In genomic region chr7:79721386-79721977, GRCm38 (mm10) we compare ENCODE assay signal across 8 mouse cellular contexts. TPM values are rescaled to one million over a fixed set of nuclear protein-coding genes. Genes with fewer than 3 reads are reported as not detected.
DNase-seq lines count a peak whose midpoint lies in the region; ATAC-seq lines count a peak whose summit lies in the region.

No protein-coding gene starts in this region.

- H3K4me3 ChIP-seq in forebrain, embryonic 13.5 days = peak overlapping the region; percentile 62

- no peak overlapping the region for H3K27ac ChIP-seq in forebrain, embryonic 13.5 days

- ATAC-seq in forebrain, embryonic 13.5 days = peak; percentile 83
- ATAC-seq in megakaryocyte, adult 5-6 weeks (ENCODE audit: poor library complexity, severe bottlenecking) = peak; percentile 33; the same call in 1 of the 2 replicates

- 0% methylated on average over 48 of the region's 48 CpGs for WGBS in forebrain, embryonic 13.5 days

- H3K9ac ChIP-seq in forebrain, embryonic 13.5 days = peak overlapping the region; percentile 78

- peaks cover 4% of the 10 kb centered on the region; the same call in 1 of the 2 replicates for H3K4me1 ChIP-seq in forebrain, embryonic 13.5 days

- no peaks in the 10 kb centered on the region for H3K36me3 ChIP-seq in forebrain, embryonic 13.5 days (ENCODE audit: poor library complexity, severe bottlenecking)

- intact Hi-C loops in left cerebral cortex, postnatal 36 days (cut with DNase I) = no loop called here

- DNase-seq in urinary bladder, adult 18-20 months (ENCODE audit: low spot score in 2 of 2) = peak; percentile 11 to 24
- DNase-seq in urinary bladder, postnatal 10 days (ENCODE audit: low spot score) = no peak
- DNase-seq in heart, postnatal 4 days = peak; percentile 77
- peak; percentile 32 to 44 for DNase-seq in left cerebral cortex, postnatal 36 days (ENCODE audit: low spot score in 2 of 2)
- DNase-seq in right cerebral cortex, postnatal 10 days (ENCODE audit: low spot score in 2 of 2) = peak; percentile 59 to 67
- DNase-seq in cerebellum, adult 11 months = no peak

- 0 out of 2 replicates have a peak, but pooled peaks cover 3% of the 10 kb centered on the region for H3K9me3 ChIP-seq in forebrain, embryonic 13.5 days (replicated peaks)

- H3K27me3 ChIP-seq in forebrain, embryonic 13.5 days = peaks cover 49% of the 10 kb centered on the region

- peak overlapping the region; percentile 85 for H3K4me2 ChIP-seq in forebrain, embryonic 13.5 days

RNA-seq across cellular contexts. Expression of gene Kif7, which starts 6.0 kb away (rescaled TPM):
- polyA plus RNA-seq in forebrain, embryonic 13.5 days (2015; fragmentation: Nextera tagmentation; extraction: Ambion mirVana) = 3.0 and 3.5 TPM in 2 replicates
- total RNA-seq in heart, postnatal 4 days (2021) = 1 to 10 TPM; 4.9 to 5.4 TPM
- 1 to 10 TPM; 1.4 to 1.7 TPM for total RNA-seq in left cerebral cortex, postnatal 36 days (2021)
- total RNA-seq in megakaryocyte, adult 5-6 weeks (2015) = 0.11 and 0.13 TPM in 2 replicates
- 0.51 TPM in 1 of 2 replicates, not detected in the other for total RNA-seq in megakaryocyte, adult 5-6 weeks (2017)

RNA-seq across cellular contexts. Expression of gene Plin1, which starts 11.2 kb away (rescaled TPM):
- polyA plus RNA-seq in forebrain, embryonic 13.5 days (2015; fragmentation: Nextera tagmentation; extraction: Ambion mirVana) = 0.21 TPM in 1 of 2 replicates, not detected in the other
- 1 to 10 TPM; 5.1 to 9.6 TPM for total RNA-seq in heart, postnatal 4 days (2021)
- not detected for total RNA-seq in left cerebral cortex, postnatal 36 days (2021)
- not detected in 2 replicates for total RNA-seq in megakaryocyte, adult 5-6 weeks (2015)
- not detected in 2 replicates for total RNA-seq in megakaryocyte, adult 5-6 weeks (2017)

RNA-seq across cellular contexts. Expression of gene Pex11a, which starts 21.4 kb away (rescaled TPM):
- 12.7 and 14.2 TPM in 2 replicates for polyA plus RNA-seq in forebrain, embryonic 13.5 days (2015; fragmentation: Nextera tagmentation; extraction: Ambion mirVana)
- 1 to 10 TPM; 7.2 to 8.5 TPM for total RNA-seq in heart, postnatal 4 days (2021)
- total RNA-seq in left cerebral cortex, postnatal 36 days (2021) = 1 to 10 TPM; 8.4 to 9.7 TPM
- 0.98 and 1.3 TPM in 2 replicates for total RNA-seq in megakaryocyte, adult 5-6 weeks (2015)
- total RNA-seq in megakaryocyte, adult 5-6 weeks (2017) = 1.5 and 5.4 TPM in 2 replicates

RNA-seq across cellular contexts. Expression of gene Wdr93, which starts 21.5 kb away (rescaled TPM):
- polyA plus RNA-seq in forebrain, embryonic 13.5 days (2015; fragmentation: Nextera tagmentation; extraction: Ambion mirVana) = 0.39 and 0.64 TPM in 2 replicates
- total RNA-seq in heart, postnatal 4 days (2021) = under 1 TPM in 1 of 2 experiments, not detected in 1; 0.19 TPM
- total RNA-seq in left cerebral cortex, postnatal 36 days (2021) = under 1 TPM in 1 of 2 experiments, not detected in 1; 0.23 TPM
- not detected in 2 replicates for total RNA-seq in megakaryocyte, adult 5-6 weeks (2015)
- total RNA-seq in megakaryocyte, adult 5-6 weeks (2017) = not detected in 2 replicates

Comparison
In these comparisons a context has a peak if more than half of its experiments do, and no peak if none do; other contexts are left out.
1. DNase-seq: peak in urinary bladder, adult 18-20 months (2 of 2), heart, postnatal 4 days (single experiment), left cerebral cortex, postnatal 36 days (2 of 2) and right cerebral cortex, postnatal 10 days (2 of 2); none in urinary bladder, postnatal 10 days (single experiment) and cerebellum, adult 11 months (single experiment).
2. RNA of gene Plin1, which starts 11.2 kb away (total RNA-seq): 5.1 to 9.6 TPM in heart, postnatal 4 days; not detected in left cerebral cortex, postnatal 36 days and not detected in megakaryocyte, adult 5-6 weeks; every median in the first group is over 4 times any median in the second.